Mouse (Mus musculus) small intestine, adult 2 months (tissue): Measurements from ENCODE around the gene Dnajc1. TPM values are rescaled to one million over a fixed set of nuclear protein-coding genes. Genes with fewer than 3 reads are reported as not detected.

Source experiments
- H3K27ac ChIP-seq: fragments of 200-500 bp; 2 replicates; pipeline ENCODE4 v1.5.1; 2012; ENCODE audit warnings: low read depth, low read length, control low read depth, inconsistent platforms; ENCODE audit not compliant: insufficient read depth
- H3K27me3 ChIP-seq: fragments of 200-500 bp; 2 replicates; pipeline ENCODE4 v1.6.1; 2012; ENCODE audit warnings: mild to moderate bottlenecking, moderate library complexity, low read length, inconsistent platforms; ENCODE audit not compliant: control insufficient read depth, insufficient read depth
- H3K36me3 ChIP-seq: fragments of 200-500 bp; 2 replicates; pipeline ENCODE4 v1.6.1; 2012; ENCODE audit warnings: mild to moderate bottlenecking, low read length, control low read depth, inconsistent platforms; ENCODE audit not compliant: control insufficient read depth, insufficient read depth
- H3K4me1 ChIP-seq: fragments of 200-500 bp; 2 replicates; pipeline ENCODE4 v1.6.1; 2012; ENCODE audit warnings: low read length, inconsistent platforms, mixed read lengths; ENCODE audit not compliant: control insufficient read depth, insufficient read depth, insufficient read length
- H3K4me3 ChIP-seq: fragments of 200-500 bp; 2 replicates; pipeline ENCODE4 v1.5.1; 2012; ENCODE audit warnings: low read depth, mild to moderate bottlenecking, control low read depth, inconsistent platforms, low read length, moderate library complexity
- CTCF ChIP-seq: fragments of 200-500 bp; IDR thresholded peaks from 2 replicates; pipeline ENCODE4 v1.5.1; 2012; ENCODE audit warnings: low read depth, mild to moderate bottlenecking, control low read depth, inconsistent platforms, low read length, moderate library complexity, mixed read lengths; ENCODE audit not compliant: insufficient replicate concordance, insufficient read length; ENCODE audit errors: extremely low read depth
- POLR2A ChIP-seq: fragments of 200-500 bp; IDR thresholded peaks from 2 replicates; pipeline ENCODE4 v1.6.1; 2012; ENCODE audit warnings: low read depth, mild to moderate bottlenecking, control low read depth, inconsistent platforms, low read length, moderate library complexity
- WGBS: fragments of 180-500 bp; shearing (Covaris S2); methylation state at CpG from one replicate; pipeline ENCODE4 v1.1.7; 2018; 5-methylcytosine and 5-hydroxymethylcytosine counted together
- polyA plus RNA-seq: library from polyadenylated mRNA; depleted of rRNA; stranded (reverse); fragments of >200 nt; gene quantifications from 2 replicates; pipeline ENCODE4 v1.2.3, GENCODE M21; 2012

Gene Dnajc1
- polyA plus RNA-seq, 1 experiment = 25.2 TPM

- H3K36me3 ChIP-seq = peaks cover 48% of the 10 kb centered on the region
- no peaks in the 10 kb centered on the region for H3K27me3 ChIP-seq
- H3K27ac ChIP-seq = no peak overlapping the region
- 79% methylated on average over 2 of the region's 2 CpGs for WGBS
- TF ChIP-seq CTCF = no peak
- no peak for TF ChIP-seq POLR2A
- no peaks in the 10 kb centered on the region for H3K4me1 ChIP-seq
- no peak overlapping the region for H3K4me3 ChIP-seq
Measured at GRCm38 (mm10) chr2:18214031-18214430, 178.6 kb downstream of the Dnajc1 start.

DNA sequence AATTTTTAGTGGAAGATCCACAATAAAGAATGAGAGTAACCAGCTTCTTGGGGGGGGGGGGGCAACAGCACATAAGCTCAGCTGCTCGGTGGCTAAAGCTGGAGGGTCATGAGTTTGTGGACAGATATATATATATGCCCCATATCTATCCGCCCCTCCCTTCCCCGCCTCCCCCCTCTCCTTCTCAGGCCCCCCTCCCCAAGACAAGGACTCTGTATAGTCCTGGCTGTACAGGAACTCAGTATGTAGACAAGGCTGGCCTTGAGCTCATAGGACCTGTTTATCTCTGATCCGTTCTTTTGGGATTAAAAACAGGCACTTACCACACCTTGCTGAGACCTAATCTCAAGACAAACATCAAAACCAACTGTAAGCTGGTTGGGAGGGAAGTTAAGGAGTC lies 182.7 kb downstream of the Dnajc1 start:
- 77% methylated on average over 4 of the region's 4 CpGs for WGBS
- Histone ChIP-seq H3K27ac (no peak overlapping the region), H3K4me1 (no peaks in the 10 kb centered on the region), H3K4me3 (no peak overlapping the region), H3K36me3 (peaks cover 66% of the 10 kb centered on the region), H3K27me3 (no peaks in the 10 kb centered on the region)
- TF ChIP-seq CTCF = no peak
- TF ChIP-seq POLR2A = no peak

DNA sequence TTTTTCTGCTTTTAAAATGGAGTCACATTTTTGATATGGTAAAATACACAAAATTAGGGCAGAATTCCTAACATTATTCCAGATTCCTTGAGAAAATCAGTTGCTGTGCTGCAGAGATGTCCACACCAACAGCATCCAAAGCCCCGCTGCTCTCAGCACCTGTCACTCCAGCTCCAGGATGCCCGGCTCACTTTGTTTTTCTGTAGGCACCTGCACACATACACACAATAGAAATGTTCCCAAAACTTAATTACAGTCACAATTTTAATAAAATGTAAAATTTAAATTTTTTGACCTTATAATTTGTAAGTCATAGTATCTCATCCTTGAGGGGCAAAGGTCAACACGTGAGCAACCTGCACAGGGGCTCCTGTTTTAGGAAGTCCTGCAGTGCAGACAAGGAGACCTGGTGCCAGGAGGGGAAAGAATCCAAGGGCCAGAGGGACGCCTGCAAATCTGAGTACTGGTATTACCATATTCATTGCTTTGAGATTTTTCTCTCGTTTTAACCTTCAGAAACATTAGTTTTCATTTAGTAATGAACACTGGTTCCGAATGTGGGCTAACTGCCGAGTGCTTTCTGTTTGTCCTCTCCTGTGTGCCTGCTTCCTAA lies 183.3 kb downstream of the Dnajc1 start:
- Histone ChIP-seq H3K4me1 (no peaks in the 10 kb centered on the region), H3K36me3 (peaks cover 65% of the 10 kb centered on the region), H3K27ac (no peak overlapping the region), H3K4me3 (no peak overlapping the region), H3K27me3 (no peaks in the 10 kb centered on the region)
- TF ChIP-seq CTCF (no peak), POLR2A (no peak)
- 89% methylated on average over 7 of the region's 7 CpGs for WGBS

DNA sequence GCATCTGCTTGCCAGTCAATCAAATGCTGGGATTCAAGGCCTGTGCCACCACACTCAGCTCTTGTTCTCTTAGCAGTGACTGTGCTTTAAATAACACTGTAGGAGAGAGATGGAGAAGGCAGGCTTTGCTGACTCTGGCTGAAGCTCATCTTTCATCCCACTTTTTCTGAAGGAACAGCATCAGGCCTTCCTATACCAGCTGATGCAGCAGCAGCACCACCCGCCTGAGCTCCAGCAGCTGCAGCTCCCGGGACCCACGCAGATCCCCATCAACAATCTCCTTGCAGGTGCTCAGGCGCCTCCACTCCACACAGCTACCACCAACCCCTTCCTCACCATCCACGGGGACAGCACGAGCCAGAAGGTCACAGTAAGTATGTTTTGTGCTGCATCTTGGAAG lies 184.1 kb downstream of the Dnajc1 start:
- Histone ChIP-seq H3K27ac (no peak overlapping the region), H3K4me3 (no peak overlapping the region), H3K36me3 (peaks cover 65% of the 10 kb centered on the region), H3K4me1 (no peaks in the 10 kb centered on the region), H3K27me3 (no peaks in the 10 kb centered on the region)
- 86% methylated on average over 6 of the region's 6 CpGs for WGBS
- TF ChIP-seq CTCF (no peak), POLR2A (no peak)

DNA sequence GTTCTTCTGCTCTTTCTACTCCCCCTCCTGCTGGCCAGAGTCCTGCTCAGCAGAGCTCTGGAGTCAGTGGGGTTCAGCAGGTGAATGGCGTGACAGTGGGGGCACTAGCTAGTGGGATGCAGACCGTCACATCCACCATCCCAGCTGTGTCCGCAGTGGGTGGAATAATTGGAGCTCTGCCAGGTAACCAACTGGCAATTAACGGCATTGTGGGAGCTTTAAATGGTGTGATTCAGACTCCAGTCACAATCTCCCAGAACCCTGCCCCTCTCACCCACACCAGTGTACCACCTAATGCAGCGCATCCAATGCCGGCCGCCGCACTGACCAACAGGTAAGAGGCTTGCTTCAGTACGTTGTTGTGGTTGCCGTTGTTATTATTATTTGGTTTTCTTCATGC lies 185.8 kb downstream of the Dnajc1 start:
- Histone ChIP-seq H3K27ac (no peak overlapping the region), H3K36me3 (peaks cover 62% of the 10 kb centered on the region), H3K4me1 (no peaks in the 10 kb centered on the region), H3K27me3 (no peaks in the 10 kb centered on the region), H3K4me3 (no peak overlapping the region)
- 82% methylated on average over 10 of the region's 10 CpGs for WGBS
- TF ChIP-seq CTCF (no peak), POLR2A (no peak)

DNA sequence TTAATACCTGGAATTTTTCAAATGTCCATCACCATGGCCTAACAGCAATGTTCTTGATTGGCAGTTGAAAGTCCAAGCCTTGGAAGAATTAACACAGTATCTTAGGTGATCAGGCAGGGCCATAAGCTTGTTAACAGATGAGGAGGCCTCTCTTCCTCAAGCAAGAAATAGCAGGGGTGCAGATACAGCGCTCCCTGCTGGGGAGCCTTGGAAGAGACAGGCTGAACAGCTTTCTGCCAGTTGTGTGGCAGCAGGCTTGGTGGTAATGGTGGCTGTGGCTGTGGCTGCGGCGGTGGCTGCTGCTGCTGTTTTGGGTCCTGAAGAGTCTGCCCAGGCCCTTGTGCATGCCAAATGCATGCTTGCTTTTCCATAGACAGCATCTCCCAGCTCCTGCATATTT lies 187.5 kb downstream of the Dnajc1 start:
- 77% methylated on average over 3 of the region's 3 CpGs for WGBS
- Histone ChIP-seq H3K4me1 (no peaks in the 10 kb centered on the region), H3K36me3 (peaks cover 57% of the 10 kb centered on the region), H3K27me3 (no peaks in the 10 kb centered on the region), H3K4me3 (no peak overlapping the region), H3K27ac (no peak overlapping the region)
- TF ChIP-seq CTCF (peak; percentile 73; the same call in 1 of the 2 replicates), POLR2A (no peak)

DNA sequence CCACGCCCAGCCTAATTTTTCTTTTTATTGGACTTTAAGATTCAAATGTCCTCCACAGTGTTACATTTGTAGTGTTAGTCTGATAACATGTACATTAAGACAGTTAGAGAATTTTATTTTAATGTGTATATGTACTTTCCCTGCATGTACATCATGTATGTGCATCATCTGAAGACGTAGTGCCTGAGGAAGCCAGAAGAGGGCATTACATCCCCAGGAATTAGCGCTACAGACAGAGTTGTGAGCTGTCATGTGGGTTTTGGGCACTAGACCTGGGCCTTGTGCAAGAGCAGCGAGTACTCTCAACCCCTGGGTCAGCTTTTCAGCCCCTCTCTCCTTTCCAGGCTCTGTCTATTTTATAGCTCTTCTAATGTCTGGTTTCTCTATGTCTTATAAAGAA lies 189.7 kb downstream of the Dnajc1 start:
- no peaks in the 10 kb centered on the region for H3K4me1 ChIP-seq
- 98% methylated on average over 4 of the region's 4 CpGs for WGBS
- TF ChIP-seq POLR2A (no peak), CTCF (no peak)
- no peak overlapping the region for H3K4me3 ChIP-seq
- H3K27me3 ChIP-seq = no peaks in the 10 kb centered on the region
- H3K27ac ChIP-seq = no peak overlapping the region
- peaks cover 53% of the 10 kb centered on the region for H3K36me3 ChIP-seq
